Mouse (Mus musculus) brain, embryonic 14.5 days (tissue): ENCODE data around the gene Dcdc2a.

ENCODE experiments used
- CTCF ChIP-seq: fragments of 200-500 bp; IDR thresholded peaks from 2 replicates; pipeline ENCODE4 v1.5.1; 2012; ENCODE audit warnings: inconsistent platforms, mild to moderate bottlenecking, moderate library complexity, borderline replicate concordance; ENCODE audit not compliant: insufficient read depth, insufficient read length; ENCODE audit errors: extremely low read depth
- POLR2A ChIP-seq: fragments of 200-500 bp; IDR thresholded peaks from 2 replicates; pipeline ENCODE4 v1.6.1; 2012; ENCODE audit warnings: mild to moderate bottlenecking, inconsistent platforms, borderline replicate concordance; ENCODE audit not compliant: poor library complexity, insufficient read depth, insufficient read length, severe bottlenecking; ENCODE audit errors: extremely low read depth

DNA sequence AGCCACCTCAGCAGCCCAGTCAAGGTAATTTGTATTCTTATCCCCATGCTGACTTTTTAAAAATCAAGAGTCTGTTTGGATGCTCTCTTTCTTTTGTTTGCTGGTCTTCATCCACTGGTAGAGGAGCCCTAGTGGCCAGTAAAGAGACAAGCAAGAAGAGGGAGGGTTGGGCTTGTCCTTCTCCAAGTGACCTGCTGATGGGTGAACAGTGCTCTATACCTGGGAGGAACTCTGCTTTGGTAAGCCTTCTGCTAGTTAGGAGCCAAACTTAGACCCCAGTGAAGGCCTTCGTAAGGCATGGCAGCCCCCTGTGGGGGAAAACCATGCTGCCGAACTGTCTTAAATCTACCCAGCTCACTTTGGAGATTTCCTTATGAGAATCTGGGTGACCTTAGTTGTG is 10.9 kb downstream of the Dcdc2a start:
- TF ChIP-seq CTCF (no peak), POLR2A (no peak)
